Mouse (Mus musculus) splenic B cell, adult 2 months (primary cell): ENCODE results near the gene Arid1a.
A peak's percentile ranks its signal among the peaks of the same experiment; 100 is the strongest.

Experiments
- DNase-seq: peaks from one replicate; pipeline ENCODE4 v3.0.0-alpha.2; 2011; ENCODE audit warnings: low read depth, low spot score
- H3K27me3 ChIP-seq: 2 replicates; pipeline ENCODE4 v1.6.1; 2012; ENCODE audit warnings: mild to moderate bottlenecking, low read length, moderate library complexity, mixed read lengths; ENCODE audit not compliant: control insufficient read depth, poor library complexity, insufficient read depth, severe bottlenecking
- H3K36me3 ChIP-seq: 2 replicates; pipeline ENCODE4 v1.6.1; 2012; ENCODE audit warnings: mild to moderate bottlenecking, low read length, moderate library complexity, mixed read lengths; ENCODE audit not compliant: control insufficient read depth, poor library complexity, insufficient read depth, severe bottlenecking

Arid1a gene

GRCm38 (mm10) chr4:133756514-133757268 lies at the start of gene Arid1a:
TSS of gene Arid1a (minus strand) at chr4:133756769.
- H3K36me3 ChIP-seq: no peaks in the 10 kb centered on the region
- DNase-seq: peak; percentile 93

GRCm38 (mm10) chr4:133804401-133805263 lies 48.1 kb upstream of the Arid1a start:
- DNase-seq: peak; percentile 93
- no peaks in the 10 kb centered on the region for H3K36me3 ChIP-seq
- no peaks in the 10 kb centered on the region for H3K27me3 ChIP-seq

More at GRCm38 (mm10) chr4:133756514-133757268, at the start of gene Arid1a:
- no peaks in the 10 kb centered on the region; the same call in 1 of the 2 replicates for H3K27me3 ChIP-seq

- DNase-seq: peak; percentile 52
These were observed 44.0 kb upstream of the Arid1a start for GRCm38 (mm10) chr4:133800589-133800988.

GRCm38 (mm10) chr4:133793269-133793668 lies 36.7 kb upstream of the Arid1a start:
- no peaks in the 10 kb centered on the region for H3K36me3 ChIP-seq
- H3K27me3 ChIP-seq: no peaks in the 10 kb centered on the region
- no peak for DNase-seq

More at GRCm38 (mm10) chr4:133800589-133800988, 44.0 kb upstream of the Arid1a start:
- Histone ChIP-seq H3K36me3 (no peaks in the 10 kb centered on the region), H3K27me3 (no peaks in the 10 kb centered on the region)

- Histone ChIP-seq H3K36me3 (no peaks in the 10 kb centered on the region), H3K27me3 (no peaks in the 10 kb centered on the region)
- peak; percentile 73 for DNase-seq
These were observed 18.3 kb upstream of the Arid1a start for GRCm38 (mm10) chr4:133774570-133775554.

GRCm38 (mm10) chr4:133769157-133769556 lies 12.6 kb upstream of the Arid1a start:
- H3K36me3 ChIP-seq: no peaks in the 10 kb centered on the region
- DNase-seq: no peak

GRCm38 (mm10) chr4:133763112-133763511 lies 6.5 kb upstream of the Arid1a start:
- no peak for DNase-seq
- H3K36me3 ChIP-seq: no peaks in the 10 kb centered on the region
- H3K27me3 ChIP-seq: no peaks in the 10 kb centered on the region; the same call in 1 of the 2 replicates

More at GRCm38 (mm10) chr4:133769157-133769556, 12.6 kb upstream of the Arid1a start:
- H3K27me3 ChIP-seq: no peaks in the 10 kb centered on the region

GRCm38 (mm10) chr4:133759659-133760058 lies 3.1 kb upstream of the Arid1a start:
- DNase-seq: no peak
- H3K27me3 ChIP-seq: no peaks in the 10 kb centered on the region; the same call in 1 of the 2 replicates
- no peaks in the 10 kb centered on the region for H3K36me3 ChIP-seq

- no peaks in the 10 kb centered on the region; the same call in 1 of the 2 replicates for H3K27me3 ChIP-seq
- H3K36me3 ChIP-seq: no peaks in the 10 kb centered on the region
- peak; percentile 85 for DNase-seq
These were observed 783 bp upstream of the Arid1a start for GRCm38 (mm10) chr4:133757269-133757835.

GRCm38 (mm10) chr4:133755861-133756371 lies 653 bp downstream of the Arid1a start:
- Histone ChIP-seq H3K27me3 (no peaks in the 10 kb centered on the region; the same call in 1 of the 2 replicates), H3K36me3 (no peaks in the 10 kb centered on the region)
- DNase-seq: no peak

- no peak for DNase-seq
These were observed 1.5 kb downstream of the Arid1a start for GRCm38 (mm10) chr4:133754871-133755765.

GRCm38 (mm10) chr4:133754238-133754637 lies 2.3 kb downstream of the Arid1a start:
- DNase-seq: peak; percentile 98
- no peaks in the 10 kb centered on the region; the same call in 1 of the 2 replicates for H3K27me3 ChIP-seq

More at GRCm38 (mm10) chr4:133754871-133755765, 1.5 kb downstream of the Arid1a start:
- H3K27me3 ChIP-seq: no peaks in the 10 kb centered on the region; the same call in 1 of the 2 replicates
- no peaks in the 10 kb centered on the region for H3K36me3 ChIP-seq

More at GRCm38 (mm10) chr4:133754238-133754637, 2.3 kb downstream of the Arid1a start:
- no peaks in the 10 kb centered on the region for H3K36me3 ChIP-seq
